20 mouse cellular contexts compared by ENCODE assay signal in the genomic region with DNA sequence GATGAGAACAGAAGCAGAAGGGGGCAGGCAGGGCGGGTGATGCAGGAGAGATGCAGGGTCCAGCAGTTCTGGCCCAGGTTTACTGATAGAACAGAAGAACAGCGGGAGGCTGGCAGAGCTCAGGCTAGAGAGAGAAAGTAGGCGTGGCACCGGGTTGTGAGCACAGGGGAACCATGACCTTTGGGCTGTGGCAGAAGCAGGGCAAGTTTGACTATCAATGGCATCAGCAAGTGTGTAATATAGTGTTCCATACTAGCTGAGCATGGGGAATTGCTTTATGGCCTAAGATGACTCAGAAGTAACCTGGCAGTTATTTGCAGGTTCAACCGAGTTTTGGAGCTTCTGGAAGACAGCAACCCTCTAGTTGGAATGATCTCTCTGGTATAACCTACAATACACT.
"Had no signal": no experiment of that assay in that cellular context is flagged by ENCODE, and none has a peak within 500 bp of the region (broad histone marks: within the 10 kb centered on the region; RNA-seq: fewer than 3 reads in every experiment).

No protein-coding gene starts in this region.

- H3K27ac ChIP-seq: midbrain, embryonic 10.5 days; midbrain, embryonic 12.5 days; neural tube, embryonic 13.5 days; neural tube, embryonic 15.5 days; stomach, embryonic 15.5 days; stomach, postnatal 0 days had no signal

- H3K27me3 ChIP-seq: midbrain, embryonic 12.5 days; neural tube, embryonic 13.5 days; neural tube, embryonic 15.5 days; stomach, embryonic 15.5 days had no signal

- H3K4me2 ChIP-seq: lung, embryonic 14.5 days; midbrain, embryonic 12.5 days; neural tube, embryonic 13.5 days; neural tube, embryonic 15.5 days; stomach, embryonic 15.5 days had no signal

- H3K4me3 ChIP-seq: midbrain, embryonic 10.5 days; midbrain, embryonic 12.5 days; myocyte; neural tube, embryonic 13.5 days; neural tube, embryonic 15.5 days; stomach, embryonic 15.5 days had no signal

- DNase-seq: lung, adult 18-20 months; lung, embryonic 14.5 days; lung, postnatal 10 days; lung, postnatal 4 days; midbrain, embryonic 14.5 days; retina, postnatal 1 day; right cerebral cortex, adult 18-20 months; right cerebral cortex, postnatal 25 days; right cerebral cortex, postnatal 4 days; thymus, adult 2 months; thymus, postnatal 14 days; thymus, postnatal 36 days had no signal

- H3K4me1 ChIP-seq: midbrain, embryonic 12.5 days had no signal

- H3K9me3 ChIP-seq: midbrain, embryonic 10.5 days; midbrain, embryonic 12.5 days; neural tube, embryonic 13.5 days; neural tube, embryonic 15.5 days; stomach, embryonic 15.5 days had no signal

- H3K9ac ChIP-seq: lung, embryonic 14.5 days; midbrain, embryonic 12.5 days; neural tube, embryonic 13.5 days; neural tube, embryonic 15.5 days; stomach, embryonic 15.5 days had no signal

- H3K36me3 ChIP-seq: midbrain, embryonic 10.5 days; midbrain, embryonic 12.5 days; neural tube, embryonic 13.5 days; neural tube, embryonic 15.5 days; stomach, embryonic 15.5 days had no signal

- ATAC-seq: midbrain, embryonic 16.5 days had no signal
